In the genomic region with DNA sequence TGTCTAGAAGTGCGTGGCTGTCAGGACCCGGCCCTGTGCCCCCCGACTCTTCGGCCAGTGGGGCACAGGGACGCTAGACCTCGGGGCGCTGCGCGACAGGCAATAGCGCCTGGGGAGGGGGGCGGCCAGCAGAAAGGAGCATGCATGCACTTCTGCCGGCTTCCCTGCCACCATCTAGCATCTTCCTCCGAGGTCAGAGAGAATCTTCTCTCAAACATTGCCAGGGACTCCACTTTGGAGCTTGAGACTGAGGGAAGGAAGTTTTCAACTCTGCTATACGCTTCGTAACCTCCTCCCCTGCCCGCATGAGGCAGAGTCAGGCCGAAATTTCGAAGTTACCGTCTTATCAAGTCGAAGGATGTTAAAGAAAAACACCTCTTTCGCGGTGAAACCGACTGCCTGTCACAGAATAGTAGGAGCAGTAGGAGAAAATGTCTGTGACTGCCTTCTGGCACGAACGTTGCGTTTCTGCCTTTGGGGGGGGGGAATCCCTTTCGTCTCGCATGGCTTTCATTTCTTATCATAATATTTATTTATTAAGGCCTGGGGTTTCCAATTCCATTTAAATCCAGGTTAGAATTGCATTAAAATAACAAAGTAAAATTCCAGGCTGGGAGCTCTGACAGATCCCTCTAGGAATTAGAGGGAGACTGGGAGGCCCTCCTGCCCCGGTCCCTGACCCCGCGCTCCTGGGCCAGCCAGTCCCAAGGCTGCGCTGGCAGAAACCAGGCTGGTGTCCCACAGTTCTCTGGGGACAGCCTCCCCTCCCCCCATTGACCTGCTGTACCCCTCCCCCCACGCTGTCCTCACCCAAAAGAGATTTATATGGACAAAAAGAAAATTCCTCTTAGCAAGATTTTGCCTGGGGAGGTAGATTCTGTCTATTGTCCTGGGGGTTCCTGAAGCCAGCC, we compare ENCODE assay signal across 8 mouse cellular contexts. TPM values are rescaled to one million over a fixed set of nuclear protein-coding genes. Genes with fewer than 3 reads are reported as not detected.
DNase-seq lines count a peak whose midpoint lies in the region; ATAC-seq and TF ChIP-seq lines count a peak whose summit lies in the region.

No protein-coding gene starts in this region.

- H3K4me3 ChIP-seq in cerebellum, adult 2 months (replicated peaks; ENCODE audit: insufficient read depth, low read depth, low read length): peak overlapping the region; percentile 27
- H3K4me3 ChIP-seq in CH12.LX (replicated peaks in 1 of 3; ENCODE audit: low read depth in 2 of 3, low read length in 2 of 3, poor library complexity in 1 of 3): no peak overlapping the region
- peak overlapping the region; percentile 3; the same call in 1 of the 2 replicates for H3K4me3 ChIP-seq in embryonic fibroblast, embryonic 13.5 days (ENCODE audit: insufficient read depth, low read length)
- H3K4me3 ChIP-seq in liver, embryonic 13.5 days (replicated peaks): peak overlapping the region; percentile 59

- in situ Hi-C loops in CH12.LX (cut with MboI; ENCODE audit: low pct_ligation_motif_present, low pct_unique_long_range_greater_than_20kb, low sequenced_read_pairs): no loop called here

- no peak for TF ChIP-seq EP300 in CH12.LX (IDR thresholded peaks at IDR 0.05; ENCODE audit: low read length)

- no peaks in the 10 kb centered on the region for H3K36me3 ChIP-seq in CH12.LX (replicated peaks in 1 of 2; ENCODE audit: control insufficient read depth in 1 of 2, insufficient read depth in 1 of 2, low read length in 1 of 2)
- H3K36me3 ChIP-seq in liver, embryonic 13.5 days: no peaks in the 10 kb centered on the region

- dilution Hi-C loops in CH12.LX (cut with MboI; ENCODE audit: extremely low pct_ligation_motif_present, extremely low pct_unique_long_range_greater_than_20kb, low sequenced_read_pairs): no loop called here

- TF ChIP-seq POLR2A in cerebellum, adult 2 months (IDR thresholded peaks at IDR 0.05; ENCODE audit: borderline replicate concordance, insufficient read depth, low read length): no peak
- TF ChIP-seq POLR2A in CH12.LX (IDR thresholded peaks at IDR 0.05; ENCODE audit: low read depth, low read length): no peak
- no peak for TF ChIP-seq POLR2A in embryonic fibroblast, embryonic 13.5 days (IDR thresholded peaks at IDR 0.05; ENCODE audit: low read depth, low read length)

- no peak overlapping the region for H3K27ac ChIP-seq in cerebellum, adult 2 months (ENCODE audit: insufficient read depth, low read length)
- no peak overlapping the region for H3K27ac ChIP-seq in CH12.LX (ENCODE audit: insufficient read depth, low read depth)
- H3K27ac ChIP-seq in embryonic fibroblast, embryonic 13.5 days (ENCODE audit: insufficient read depth, low read length): no peak overlapping the region
- no peak overlapping the region for H3K27ac ChIP-seq in liver, embryonic 13.5 days

- no peak overlapping the region for H3K9ac ChIP-seq in CH12.LX (ENCODE audit: insufficient read depth, low read depth)
- peak overlapping the region; percentile 49 for H3K9ac ChIP-seq in liver, embryonic 13.5 days

- no peak for ATAC-seq in liver, embryonic 13.5 days (ENCODE audit: low read depth)
- ATAC-seq in megakaryocyte progenitor cell, adult 5-6 weeks (replicated peaks; ENCODE audit: poor library complexity): no peak

- DNase-seq in cerebellum, adult 2 months: no peak
- no peak for DNase-seq in cerebellum, adult 11 months
- no peak for DNase-seq in CH12.LX (ENCODE audit: extremely low read depth)
- no peak for DNase-seq in liver, embryonic 13.5 days
- DNase-seq in frontal cortex, adult 2 months (ENCODE audit: extremely low spot score in 1 of 2, low spot score in 1 of 2): no peak
- no peak for DNase-seq in ovary, postnatal 36 days (ENCODE audit: low spot score)

- 0 out of 2 replicates have a peak overlapping the region, but pooled peaks have one; percentile 30 for H3K4me2 ChIP-seq in CH12.LX (ENCODE audit: insufficient read depth, low read depth, poor library complexity, severe bottlenecking)
- H3K4me2 ChIP-seq in liver, embryonic 13.5 days: peak overlapping the region; percentile 71

- 7% methylated on average over 33 of the region's 33 CpGs for WGBS in cerebellum, adult 2 months
- WGBS in liver, embryonic 13.5 days (ENCODE audit: insufficient replicate concordance): under 1% methylated on average over 33 of the region's 33 CpGs

- no peak for TF ChIP-seq RAD21 in CH12.LX (IDR thresholded peaks at IDR 0.05; ENCODE audit: low read depth, low read length)

- H3K4me1 ChIP-seq in cerebellum, adult 2 months (ENCODE audit: control insufficient read depth, insufficient read depth, low read length): peaks cover 7% of the 10 kb centered on the region
- peaks cover 8 to 22% of the 10 kb centered on the region in 2 experiments for H3K4me1 ChIP-seq in CH12.LX (ENCODE audit: control insufficient read depth in 1 of 2, insufficient read depth in 2 of 2)
- H3K4me1 ChIP-seq in embryonic fibroblast, embryonic 13.5 days (ENCODE audit: control insufficient read depth, insufficient read depth, low read length): peaks cover 2% of the 10 kb centered on the region; the same call in 1 of the 2 replicates
- H3K4me1 ChIP-seq in liver, embryonic 13.5 days (replicated peaks): peaks cover 27% of the 10 kb centered on the region

- TF ChIP-seq CTCF in cerebellum, adult 2 months (IDR thresholded peaks at IDR 0.05; ENCODE audit: borderline replicate concordance, insufficient read depth, low read depth, low read length): no peak
- no peak for TF ChIP-seq CTCF in CH12.LX (conservative IDR thresholded peaks at IDR 0.05 in 1 of 2, IDR thresholded peaks at IDR 0.05 in 1 of 2; ENCODE audit: low read depth in 2 of 2, low read length in 2 of 2)
- TF ChIP-seq CTCF in embryonic fibroblast, embryonic 13.5 days (IDR thresholded peaks at IDR 0.05; ENCODE audit: borderline replicate concordance, insufficient read depth, low read length): no peak

- peaks cover 1% of the 10 kb centered on the region; the same call in 1 of the 2 replicates for H3K27me3 ChIP-seq in cerebellum, adult 2 months (ENCODE audit: control insufficient read depth, insufficient read depth, low read length)
- peaks cover 87% of the 10 kb centered on the region for H3K27me3 ChIP-seq in CH12.LX (replicated peaks)
- peaks cover 97% of the 10 kb centered on the region for H3K27me3 ChIP-seq in liver, embryonic 13.5 days

- no peaks in the 10 kb centered on the region for H3K79me2 ChIP-seq in CH12.LX (replicated peaks; ENCODE audit: control insufficient read depth, extremely low read depth, insufficient read depth, poor library complexity, severe bottlenecking)

- no peaks in the 10 kb centered on the region for H3K9me3 ChIP-seq in CH12.LX (replicated peaks; ENCODE audit: low read length)
- H3K9me3 ChIP-seq in liver, embryonic 13.5 days (replicated peaks): no peaks in the 10 kb centered on the region

TF ChIP-seq in CH12.LX, 34 proteins besides CTCF, POLR2A, EP300 and RAD21:
- TF ChIP-seq USF1 (IDR thresholded peaks at IDR 0.05; ENCODE audit: low read depth, low read length): no peak
- peak; percentile 49; the same call in 1 of the 2 replicates for TF ChIP-seq CHD2 (IDR thresholded peaks at IDR 0.05; ENCODE audit: low read length)
TF ChIP-seq in CH12.LX: peak in this region for 1.

RNA-seq across cellular contexts. Expression of a gene that starts 1.0 kb away (rescaled TPM):
- 1.6 and 1.9 TPM in 2 replicates for polyA plus RNA-seq in cerebellum, adult 2 months (2012; rRNA removed)
- total RNA-seq in CH12.LX (2012; rRNA removed) (0.08 and 0.50 TPM in 2 replicates), CH12.LX (2014; rRNA removed) (not detected in 2 replicates)
- 0.10 and 0.19 TPM in 2 replicates for polyA plus RNA-seq in CH12.LX (2012; ENCODE audit: insufficient read length, low read depth)
- 3.3 and 4.7 TPM in 2 replicates for polyA plus RNA-seq in embryonic fibroblast, embryonic 13.5 days (2011; ENCODE audit: insufficient read length, low read depth, missing spikeins)
- 0.29 and 0.38 TPM in 2 replicates for polyA plus RNA-seq in liver, embryonic 13.5 days (2015; fragmentation: Nextera tagmentation; extraction: Ambion mirVana)
- total RNA-seq in megakaryocyte progenitor cell, adult 5-6 weeks (2015): 0.02 and 0.07 TPM in 2 replicates
- total RNA-seq in megakaryocyte progenitor cell, adult 5-6 weeks (2017): 0.08 and 0.14 TPM in 2 replicates
- 2.5 TPM in 2 replicates for polyA plus RNA-seq in frontal cortex, adult 2 months (2012; rRNA removed)

RNA-seq across cellular contexts. Expression of a gene that starts 34.0 kb away (rescaled TPM):
- 71.9 and 77.1 TPM in 2 replicates for polyA plus RNA-seq in cerebellum, adult 2 months (2012; rRNA removed)
- total RNA-seq in CH12.LX (2012; rRNA removed) (7.6 and 14.7 TPM in 2 replicates), CH12.LX (2014; rRNA removed) (2.5 and 3.7 TPM in 2 replicates)
- polyA plus RNA-seq in CH12.LX (2012; ENCODE audit: insufficient read length, low read depth): 10.1 and 12.5 TPM in 2 replicates
- polyA plus RNA-seq in embryonic fibroblast, embryonic 13.5 days (2011; ENCODE audit: insufficient read length, low read depth, missing spikeins): 12.8 and 15.8 TPM in 2 replicates
- polyA plus RNA-seq in liver, embryonic 13.5 days (2015; fragmentation: Nextera tagmentation; extraction: Ambion mirVana): 5.6 and 5.9 TPM in 2 replicates
- total RNA-seq in megakaryocyte progenitor cell, adult 5-6 weeks (2015): 11.8 and 13.1 TPM in 2 replicates
- total RNA-seq in megakaryocyte progenitor cell, adult 5-6 weeks (2017): 13.5 and 18.5 TPM in 2 replicates
- 135 and 144 TPM in 2 replicates for polyA plus RNA-seq in frontal cortex, adult 2 months (2012; rRNA removed)

Comparison
In these comparisons a context has a peak if more than half of its experiments do, and no peak if none do; other contexts are left out.
1. H3K4me3 ChIP-seq: peak in cerebellum, adult 2 months (single experiment), embryonic fibroblast, embryonic 13.5 days (single experiment) and liver, embryonic 13.5 days (single experiment); none in CH12.LX (0 of 3).